Mouse (Mus musculus): ENCODE results near the gene 4930564D02Rik.

4930564D02Rik gene

GRCm38 (mm10) chr3:105053698-105054001, 13.0 kb upstream of the 4930564D02Rik start:
- in situ Hi-C loops (cut with MboI; ENCODE audit: low pct_unique_long_range_greater_than_20kb in 1 of 2, low sequenced_read_pairs in 2 of 2, unreplicated experiment in 1 of 2), result loop anchor here (5.0 to 25.0 kb wide), 2 partner anchors 61 to 291 kb away; no protein-coding TSS in a partner anchor

DNA sequence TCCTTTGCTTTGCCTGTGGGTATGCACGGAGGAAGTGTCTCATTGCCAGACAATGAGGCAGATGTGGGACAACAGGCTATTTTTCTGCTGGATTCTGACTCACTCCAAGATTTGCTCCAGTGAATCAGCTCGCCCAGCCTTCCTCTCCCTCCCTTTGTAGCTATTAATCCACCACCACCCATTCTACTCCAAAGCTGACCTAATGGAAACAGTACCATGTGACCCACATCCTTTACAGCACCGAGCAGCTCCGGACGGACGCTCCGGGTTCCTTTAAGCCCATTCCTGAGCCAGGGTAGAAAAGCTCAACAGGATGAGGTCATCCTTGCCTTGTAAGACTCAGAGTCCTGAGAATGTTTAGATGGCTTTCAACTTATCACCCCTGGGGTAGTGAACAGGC, 11.7 kb upstream of the 4930564D02Rik start:
- in situ Hi-C loops (cut with MboI; ENCODE audit: low pct_unique_long_range_greater_than_20kb in 1 of 2, low sequenced_read_pairs in 2 of 2, unreplicated experiment in 1 of 2), result loop anchor here (5.0 to 25.0 kb wide), 3 partner anchors 63 to 293 kb away; no protein-coding TSS in a partner anchor

- in situ Hi-C loops (cut with MboI; ENCODE audit: low pct_unique_long_range_greater_than_20kb in 1 of 2, low sequenced_read_pairs in 2 of 2, unreplicated experiment in 1 of 2), result loop anchor here (5.0 to 25.0 kb wide), 2 partner anchors 283 to 293 kb away; no protein-coding TSS in a partner anchor
Measured at GRCm38 (mm10) chr3:105055666-105056065, 11.0 kb upstream of the 4930564D02Rik start.

GRCm38 (mm10) chr3:105058627-105059513, 7.8 kb upstream of the 4930564D02Rik start:
- in situ Hi-C loops (cut with MboI; ENCODE audit: low pct_unique_long_range_greater_than_20kb in 1 of 2, low sequenced_read_pairs in 2 of 2, unreplicated experiment in 1 of 2), result loop anchor here (5.0 to 25.0 kb wide), 2 partner anchors 287 to 297 kb away; no protein-coding TSS in a partner anchor

DNA sequence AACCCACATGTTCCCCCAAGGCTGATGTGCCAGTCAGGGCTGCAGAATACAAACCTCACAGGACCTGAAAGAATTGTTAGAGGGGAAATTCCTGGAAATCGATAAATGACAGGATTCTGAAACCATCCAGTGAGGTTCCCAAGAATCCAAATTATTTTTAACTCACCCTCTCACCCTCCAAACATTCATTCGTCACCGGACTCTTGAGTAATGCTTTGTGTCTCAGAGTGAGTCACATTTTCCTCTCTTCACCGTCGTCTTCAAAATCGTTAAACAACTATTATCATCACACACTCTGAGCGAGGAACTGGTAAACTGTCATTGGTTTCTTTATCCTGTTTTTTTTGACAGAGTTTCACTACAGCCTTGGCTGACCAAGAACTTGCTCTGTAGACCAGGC, 6.7 kb upstream of the 4930564D02Rik start:
- in situ Hi-C loops (cut with MboI; ENCODE audit: low pct_unique_long_range_greater_than_20kb in 1 of 2, low sequenced_read_pairs in 2 of 2, unreplicated experiment in 1 of 2), result loop anchor here (5.0 to 25.0 kb wide), 2 partner anchors 288 to 298 kb away; no protein-coding TSS in a partner anchor

DNA sequence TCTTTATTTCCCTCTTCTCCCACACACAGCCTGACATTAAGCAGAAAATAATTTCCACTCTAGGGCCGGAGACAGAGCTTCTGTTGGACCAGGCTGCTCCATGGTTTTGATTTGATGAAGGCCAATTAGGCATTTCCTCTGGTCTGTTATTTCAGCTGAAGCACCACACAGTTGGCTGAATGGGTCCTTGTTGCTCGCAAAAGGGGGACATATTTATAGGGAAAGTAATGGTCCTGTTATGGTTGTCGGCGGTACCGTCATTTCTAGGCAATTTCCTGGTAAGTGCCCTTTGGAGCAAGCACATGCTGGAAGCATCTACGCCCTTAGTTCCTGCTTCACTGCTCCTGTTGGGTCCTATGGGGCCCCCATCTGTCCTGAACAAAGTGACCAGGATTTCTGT, 5.7 kb upstream of the 4930564D02Rik start:
- in situ Hi-C loops (cut with MboI; ENCODE audit: low pct_unique_long_range_greater_than_20kb in 1 of 2, low sequenced_read_pairs in 2 of 2, unreplicated experiment in 1 of 2), result loop anchor here in 1 of 2 experiments (25.0 kb wide), 1 partner anchor 299 kb away; no protein-coding TSS in a partner anchor

DNA sequence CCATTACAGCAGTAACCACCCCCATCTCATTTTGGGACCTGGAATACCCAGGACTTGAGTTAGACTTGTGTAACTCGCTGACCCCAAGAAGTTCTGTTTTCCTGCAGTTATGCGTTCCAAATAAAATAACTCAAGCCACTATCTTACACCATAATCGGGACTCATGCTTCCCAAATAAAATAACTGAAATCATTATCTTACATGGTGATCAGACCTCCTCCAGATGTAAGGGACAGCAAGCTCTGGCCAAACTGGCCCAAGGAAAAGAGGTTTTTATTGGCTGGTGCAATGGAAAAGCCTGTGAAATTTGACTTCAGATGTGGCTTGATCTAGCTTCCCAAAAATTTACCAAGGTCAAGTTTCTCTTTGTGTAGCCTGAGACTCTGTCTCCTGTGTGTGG, 5.1 kb upstream of the 4930564D02Rik start:
- in situ Hi-C loops (cut with MboI; ENCODE audit: low pct_unique_long_range_greater_than_20kb in 1 of 2, low sequenced_read_pairs in 2 of 2, unreplicated experiment in 1 of 2), result loop anchor here in 1 of 2 experiments (25.0 kb wide), 1 partner anchor 299 kb away; no protein-coding TSS in a partner anchor

DNA sequence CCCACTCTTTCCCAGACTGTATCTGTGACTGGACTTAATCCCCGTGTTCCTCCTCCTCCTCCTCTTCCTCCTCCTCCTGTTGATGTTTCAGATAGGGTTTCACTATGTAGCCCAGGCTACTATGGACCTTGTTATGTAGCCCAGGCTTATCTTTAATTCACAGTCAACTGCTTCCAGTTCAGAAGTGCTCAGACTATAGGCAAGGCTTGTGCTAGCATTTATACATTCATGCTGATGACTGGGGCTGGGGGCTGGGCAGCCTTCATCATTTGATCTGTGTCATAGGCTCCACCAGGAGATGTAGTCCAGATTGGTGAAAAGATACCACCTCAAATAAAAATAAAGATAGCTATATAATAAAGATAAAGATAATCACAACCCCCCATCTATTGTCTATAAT, 4.7 kb upstream of the 4930564D02Rik start:
- in situ Hi-C loops (cut with MboI; ENCODE audit: low pct_unique_long_range_greater_than_20kb in 1 of 2, low sequenced_read_pairs in 2 of 2, unreplicated experiment in 1 of 2), result loop anchor here in 1 of 2 experiments (25.0 kb wide), 1 partner anchor 300 kb away; no protein-coding TSS in a partner anchor

DNA sequence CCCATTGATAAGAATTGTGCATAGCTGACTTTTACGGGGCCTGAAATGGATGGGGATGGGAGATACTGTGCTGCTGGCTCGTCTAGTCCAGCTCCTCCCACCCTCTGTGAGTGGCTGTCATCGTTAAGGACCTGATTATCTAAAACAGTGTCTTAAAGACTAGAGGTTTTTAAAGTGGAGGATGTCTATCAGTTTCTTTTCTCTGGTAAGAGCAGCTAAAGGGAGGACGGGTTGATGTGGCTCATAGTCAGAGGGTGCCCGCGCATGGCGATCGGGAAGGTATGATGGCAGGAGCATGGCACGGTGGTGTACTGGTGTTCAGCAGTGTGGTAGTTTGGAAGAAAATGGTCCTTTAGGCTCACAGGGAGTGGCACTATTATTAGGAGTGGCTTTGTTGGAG, 4.0 kb upstream of the 4930564D02Rik start:
- in situ Hi-C loops (cut with MboI; ENCODE audit: low pct_unique_long_range_greater_than_20kb in 1 of 2, low sequenced_read_pairs in 2 of 2, unreplicated experiment in 1 of 2), result loop anchor here in 1 of 2 experiments (25.0 kb wide), 1 partner anchor 300 kb away; no protein-coding TSS in a partner anchor

DNA sequence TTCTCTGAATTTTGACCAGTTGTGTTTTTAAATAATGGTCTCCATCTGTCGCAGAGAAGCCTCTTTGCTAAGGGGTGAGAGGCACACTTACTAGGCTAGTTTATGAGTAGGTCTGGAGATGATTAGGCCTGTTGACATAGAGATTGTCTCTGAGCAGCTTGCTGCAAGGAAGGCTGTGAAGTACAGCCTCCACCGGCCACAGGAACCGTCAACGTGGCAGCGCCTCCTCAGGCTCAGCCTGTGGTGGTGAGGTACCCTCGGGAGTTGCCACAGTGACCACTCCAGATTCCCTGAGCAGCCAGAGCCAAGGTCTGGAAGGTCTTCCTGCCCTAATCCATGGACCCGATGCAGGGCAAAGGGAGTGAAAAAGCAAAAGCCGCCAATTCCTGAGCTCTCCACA, 3.9 kb downstream of the 4930564D02Rik start:
- in situ Hi-C loops (cut with MboI; ENCODE audit: low pct_unique_long_range_greater_than_20kb in 1 of 2, low sequenced_read_pairs in 2 of 2, unreplicated experiment in 1 of 2), result loop anchor here in 1 of 2 experiments (25.0 kb wide), 1 partner anchor 308 kb away; no protein-coding TSS in a partner anchor

DNA sequence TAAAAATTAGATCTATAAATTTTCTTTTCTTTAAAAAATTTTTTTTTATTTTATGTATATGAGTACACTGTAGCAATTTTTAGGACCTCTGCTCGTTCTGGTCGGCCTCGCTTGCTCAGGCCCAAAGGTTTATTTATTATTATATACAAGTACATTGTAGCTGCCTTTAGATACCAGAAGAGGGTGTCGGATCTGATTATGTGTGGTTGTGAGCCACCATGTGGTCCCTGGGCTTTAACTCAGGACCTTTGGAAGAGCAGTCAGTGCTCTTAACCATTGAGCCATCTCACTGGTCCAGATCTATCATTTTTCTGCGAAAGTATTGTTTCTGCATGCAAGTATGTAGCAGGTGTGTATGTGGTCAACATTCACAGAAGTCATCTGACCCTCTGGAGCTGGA, 4.6 kb downstream of the 4930564D02Rik start:
- in situ Hi-C loops (cut with MboI; ENCODE audit: low pct_unique_long_range_greater_than_20kb in 1 of 2, low sequenced_read_pairs in 2 of 2, unreplicated experiment in 1 of 2), result loop anchor here in 1 of 2 experiments (25.0 kb wide), 1 partner anchor 309 kb away; no protein-coding TSS in a partner anchor

- in situ Hi-C loops (cut with MboI; ENCODE audit: low pct_unique_long_range_greater_than_20kb in 1 of 2, low sequenced_read_pairs in 2 of 2, unreplicated experiment in 1 of 2), result loop anchor here in 1 of 2 experiments (25.0 kb wide), 1 partner anchor 310 kb away; no protein-coding TSS in a partner anchor
Measured at GRCm38 (mm10) chr3:105072536-105072935, 5.9 kb downstream of the 4930564D02Rik start.

DNA sequence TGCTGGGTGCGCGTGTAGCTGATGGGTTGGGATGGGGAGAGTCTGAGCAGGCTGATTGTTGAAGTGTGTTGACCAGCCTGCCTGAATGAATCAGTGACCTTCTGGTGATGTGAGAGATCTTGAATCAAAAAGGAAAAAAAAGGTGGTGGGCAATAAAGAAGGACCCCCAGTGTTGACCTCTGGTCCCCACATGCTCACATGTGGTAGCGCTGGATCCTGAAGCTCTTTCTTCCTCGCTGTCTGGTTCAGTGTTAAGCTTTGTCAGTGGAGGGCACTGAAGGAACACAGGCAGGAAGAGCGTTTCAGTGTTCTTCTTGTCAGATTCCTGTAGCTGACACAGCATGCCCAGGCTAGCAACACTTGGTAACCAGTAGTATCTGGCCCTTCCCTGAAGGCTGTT, 9.2 kb downstream of the 4930564D02Rik start:
- in situ Hi-C loops (cut with MboI; ENCODE audit: low pct_unique_long_range_greater_than_20kb in 1 of 2, low sequenced_read_pairs in 2 of 2, unreplicated experiment in 1 of 2), result no loop called here

- in situ Hi-C loops (cut with MboI; ENCODE audit: low pct_unique_long_range_greater_than_20kb in 1 of 2, low sequenced_read_pairs in 2 of 2, unreplicated experiment in 1 of 2), result no loop called here
Measured at GRCm38 (mm10) chr3:105078231-105078826, 11.7 kb downstream of the 4930564D02Rik start.

- in situ Hi-C loops (cut with MboI; ENCODE audit: low pct_unique_long_range_greater_than_20kb in 1 of 2, low sequenced_read_pairs in 2 of 2, unreplicated experiment in 1 of 2), result no loop called here
Measured at GRCm38 (mm10) chr3:105087344-105087743, 20.7 kb downstream of the 4930564D02Rik start.

DNA sequence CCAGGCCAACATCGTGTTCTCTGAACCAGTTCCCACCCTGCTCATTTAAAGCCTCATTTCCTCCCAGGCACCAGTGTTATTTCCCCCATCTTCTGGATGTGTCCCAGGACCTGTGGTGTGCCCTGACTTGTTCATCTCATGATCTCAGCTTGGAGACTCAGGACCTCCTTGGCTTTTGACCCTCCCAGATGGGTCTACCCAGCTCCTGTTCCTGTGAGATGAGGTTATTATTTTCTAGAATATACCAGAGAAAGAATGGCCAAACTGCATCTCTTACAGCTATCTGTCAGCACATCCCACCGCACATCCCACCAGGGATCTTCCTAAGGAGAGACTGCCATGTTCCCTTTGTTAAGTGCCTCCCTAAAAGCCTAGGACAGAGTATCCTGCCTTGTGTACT, 22.0 kb downstream of the 4930564D02Rik start:
- in situ Hi-C loops (cut with MboI; ENCODE audit: low pct_unique_long_range_greater_than_20kb in 1 of 2, low sequenced_read_pairs in 2 of 2, unreplicated experiment in 1 of 2), result no loop called here

GRCm38 (mm10) chr3:105090147-105090546, 23.5 kb downstream of the 4930564D02Rik start:
- in situ Hi-C loops (cut with MboI; ENCODE audit: low pct_unique_long_range_greater_than_20kb in 1 of 2, low sequenced_read_pairs in 2 of 2, unreplicated experiment in 1 of 2), result no loop called here

DNA sequence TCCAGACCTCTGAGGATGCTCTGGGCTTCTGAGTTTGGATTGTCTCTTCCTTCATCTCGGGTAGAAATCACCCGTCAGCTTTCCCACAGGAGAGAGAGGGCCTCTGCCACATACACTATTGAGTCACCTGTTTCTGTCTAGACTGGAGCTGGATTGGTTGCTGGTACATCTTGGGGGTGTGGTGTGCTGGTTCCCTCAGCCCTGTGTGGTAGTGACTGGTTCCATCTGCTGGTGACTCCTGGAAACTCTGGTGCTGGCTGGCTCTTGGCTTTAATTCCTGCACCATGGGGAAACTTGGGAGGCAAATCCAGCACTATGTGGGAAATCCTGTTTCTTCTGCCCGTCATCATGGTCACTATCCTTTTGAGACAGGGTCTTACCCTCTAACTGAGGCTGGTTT, 24.3 kb downstream of the 4930564D02Rik start:
- in situ Hi-C loops (cut with MboI; ENCODE audit: low pct_unique_long_range_greater_than_20kb in 1 of 2, low sequenced_read_pairs in 2 of 2, unreplicated experiment in 1 of 2), result no loop called here

Data from mouse embryonic stem cell (cell line).